Mouse (Mus musculus) heart, embryonic 16.5 days (tissue): ENCODE data around the gene Olfr1426. TPM values are rescaled to one million over a fixed set of nuclear protein-coding genes. Genes with fewer than 3 reads are reported as not detected.
"Not testable (repeated sequence)": the region's sequence is repeated elsewhere in the genome, so short reads cannot be mapped to it uniquely, and the experiment has no call there.

Experiments
- ATAC-seq: fragments of 200-750 bp; cut with Nextera tagmentation; replicated peaks from 2 replicates; pipeline ENCODE4 v1.8.0; 2017; ENCODE audit warnings: moderate number of reproducible peaks; ENCODE audit not compliant: insufficient read depth, low FRiP score; ENCODE audit errors: extremely low read depth
- H3K27ac ChIP-seq: fragments of 300-500 bp; sonication (generic); 2 replicates; pipeline ENCODE4 v1.5.1; 2014; ENCODE audit warnings: mild to moderate bottlenecking, low read length, control low read depth, moderate library complexity
- H3K27me3 ChIP-seq: fragments of 300-500 bp; sonication (generic); 2 replicates; pipeline ENCODE4 v1.6.1; 2014; ENCODE audit warnings: low read length, mixed read lengths; ENCODE audit not compliant: control insufficient read depth, insufficient read depth
- H3K36me3 ChIP-seq: fragments of 300-500 bp; sonication (generic); 2 replicates; pipeline ENCODE4 v1.6.1; 2014; ENCODE audit not compliant: control insufficient read depth, insufficient read depth
- H3K4me1 ChIP-seq: fragments of 300-500 bp; sonication (generic); 2 replicates; pipeline ENCODE4 v1.6.1; 2014; ENCODE audit warnings: low read length, mixed read lengths; ENCODE audit not compliant: control insufficient read depth, insufficient read depth
- H3K4me2 ChIP-seq: fragments of 300-500 bp; sonication (generic); 2 replicates; pipeline ENCODE4 v1.6.1; 2014; ENCODE audit warnings: low read depth, mild to moderate bottlenecking, control low read depth, low read length
- H3K4me3 ChIP-seq: fragments of 300-500 bp; sonication (generic); 2 replicates; pipeline ENCODE4 v1.5.1; 2014; ENCODE audit warnings: mild to moderate bottlenecking, control low read depth, low read length
- H3K9ac ChIP-seq: fragments of 300-500 bp; sonication (generic); 2 replicates; pipeline ENCODE4 v1.6.1; 2014; ENCODE audit warnings: low read length, control low read depth
- H3K9me3 ChIP-seq: fragments of 300-500 bp; sonication (generic); replicated peaks from 2 replicates; pipeline ENCODE4 v1.6.1; 2016; ENCODE audit warnings: low read length; ENCODE audit not compliant: control insufficient read depth
- WGBS: fragments of 180-500 bp; shearing (Covaris S2); extraction: QIAGEN DNeasy Blood & Tissue Kit; methylation state at CpG from one replicate; pipeline ENCODE4 v1.1.7; 2014; 5-methylcytosine and 5-hydroxymethylcytosine counted together
- polyA plus RNA-seq: library from polyadenylated mRNA; unstranded; fragments of >200 nt; fragmentation: Nextera tagmentation; extraction: Ambion mirVana; gene quantifications from 2 replicates; pipeline ENCODE4 v1.2.1, GENCODE M21; 2015

The Olfr1426 gene
- polyA plus RNA-seq, 1 experiment from 2014 or later = not detected

DNA sequence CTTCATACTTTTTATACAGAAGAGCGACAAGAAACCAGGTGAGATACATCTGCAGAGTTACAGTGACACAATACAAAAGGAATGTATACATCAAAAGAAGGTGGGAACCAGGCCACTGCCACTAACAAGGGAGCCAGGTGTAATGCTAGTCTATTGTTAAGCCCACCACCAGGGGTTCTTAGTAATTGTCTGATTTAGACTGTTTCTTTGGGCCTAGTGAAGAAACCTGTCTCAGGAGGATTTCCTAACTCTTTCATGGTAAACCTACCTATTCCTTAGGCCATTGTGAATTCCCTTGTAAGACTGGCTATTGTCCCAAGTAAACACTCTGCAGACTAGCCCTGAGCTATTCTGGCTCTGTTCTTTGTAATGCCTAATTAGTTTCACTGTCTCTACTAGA, 22.3 kb downstream of the Olfr1426 start:
- WGBS = 72% methylated on average over 1 of the region's 1 CpGs
- H3K27ac ChIP-seq, ATAC-seq: not testable (repeated sequence)

DNA sequence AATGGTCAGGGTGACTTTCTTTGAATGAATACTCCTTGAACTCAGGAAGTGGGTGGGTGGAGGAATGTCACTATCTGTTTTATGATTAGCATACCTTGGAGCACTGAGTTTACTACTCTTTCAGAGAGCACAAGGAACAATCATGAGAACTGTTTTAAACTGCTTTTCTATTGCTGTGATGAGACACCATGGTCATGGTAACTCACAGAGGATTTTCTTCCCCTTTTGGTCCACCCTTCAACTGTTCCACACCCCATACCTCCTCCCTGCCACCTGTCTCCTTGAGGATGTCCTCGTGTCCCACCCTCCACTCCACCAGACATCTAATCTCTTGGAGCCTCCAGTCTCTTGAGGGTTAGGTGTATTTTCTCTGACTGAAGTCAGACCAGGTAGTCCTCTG, 24.0 kb downstream of the Olfr1426 start:
- not testable (repeated sequence) for ATAC-seq, H3K36me3 ChIP-seq, H3K4me3 ChIP-seq, H3K4me2 ChIP-seq, H3K9me3 ChIP-seq, H3K4me1 ChIP-seq, H3K9ac ChIP-seq, H3K27me3 ChIP-seq, H3K27ac ChIP-seq
- 52% methylated on average over 1 of the region's 1 CpGs for WGBS

More for the DNA sequence above, 22.3 kb downstream of the Olfr1426 start:
- H3K4me3 ChIP-seq, H3K27me3 ChIP-seq, H3K36me3 ChIP-seq, H3K9ac ChIP-seq, H3K4me2 ChIP-seq, H3K9me3 ChIP-seq, H3K4me1 ChIP-seq: not testable (repeated sequence)

DNA sequence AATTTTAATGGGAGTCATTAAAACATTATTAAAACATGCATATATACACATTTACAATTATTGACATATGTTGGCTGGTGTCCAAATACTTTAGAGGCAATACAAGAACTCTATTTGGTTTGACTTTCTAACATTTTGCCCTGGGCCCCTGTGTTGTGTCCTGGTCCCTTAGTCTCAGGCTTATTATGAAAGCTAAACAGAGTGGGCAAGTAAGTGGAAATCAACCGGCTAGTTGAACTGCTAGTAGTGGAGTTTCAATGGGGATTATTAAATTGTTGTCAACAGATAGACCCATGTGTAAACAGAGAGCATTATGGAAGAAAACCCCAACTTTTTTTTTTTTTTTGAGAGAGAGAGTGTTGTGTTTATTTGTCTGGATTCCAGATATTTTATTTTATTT, 29.2 kb downstream of the Olfr1426 start, which contains the start of gene Olfr1424:
Olfr1424 (minus strand) TSS at position 101 of the 400 bp plus-strand sequence.
- H3K4me1 ChIP-seq, H3K27me3 ChIP-seq, H3K27ac ChIP-seq, H3K4me3 ChIP-seq, H3K9me3 ChIP-seq, H3K36me3 ChIP-seq, H3K9ac ChIP-seq, ATAC-seq, H3K4me2 ChIP-seq: not testable (repeated sequence)
- 88% methylated on average over 1 of the region's 1 CpGs for WGBS

DNA sequence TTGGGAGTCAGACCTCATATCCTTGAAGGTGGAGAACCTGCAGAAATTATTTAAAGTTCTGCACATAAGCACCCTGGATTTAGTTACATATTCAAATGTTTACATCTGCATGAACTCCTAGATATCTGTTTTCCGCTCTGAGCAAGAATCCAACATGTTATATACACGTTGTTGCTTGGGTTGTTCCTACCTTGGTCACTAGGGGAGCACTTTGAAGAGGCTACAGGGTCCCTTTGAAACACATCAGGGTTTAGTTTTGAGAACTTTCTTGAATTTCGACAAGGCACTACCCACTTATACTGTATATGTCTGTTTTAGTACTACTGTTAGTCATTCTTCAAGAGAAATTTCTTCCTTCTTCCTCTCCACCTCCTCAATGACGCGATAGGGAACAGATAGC, 48.6 kb downstream of the Olfr1426 start:
- no peak overlapping the region for H3K9ac ChIP-seq
- no peak overlapping the region for H3K27ac ChIP-seq
- no peaks in the 10 kb centered on the region for H3K4me1 ChIP-seq
- H3K4me3 ChIP-seq = no peak overlapping the region
- 83% methylated on average over 5 of the region's 5 CpGs for WGBS
- ATAC-seq = no peak
- no peaks in the 10 kb centered on the region for H3K9me3 ChIP-seq
- no peak overlapping the region for H3K4me2 ChIP-seq
- H3K36me3 ChIP-seq = no peaks in the 10 kb centered on the region
- H3K27me3 ChIP-seq = no peaks in the 10 kb centered on the region

DNA sequence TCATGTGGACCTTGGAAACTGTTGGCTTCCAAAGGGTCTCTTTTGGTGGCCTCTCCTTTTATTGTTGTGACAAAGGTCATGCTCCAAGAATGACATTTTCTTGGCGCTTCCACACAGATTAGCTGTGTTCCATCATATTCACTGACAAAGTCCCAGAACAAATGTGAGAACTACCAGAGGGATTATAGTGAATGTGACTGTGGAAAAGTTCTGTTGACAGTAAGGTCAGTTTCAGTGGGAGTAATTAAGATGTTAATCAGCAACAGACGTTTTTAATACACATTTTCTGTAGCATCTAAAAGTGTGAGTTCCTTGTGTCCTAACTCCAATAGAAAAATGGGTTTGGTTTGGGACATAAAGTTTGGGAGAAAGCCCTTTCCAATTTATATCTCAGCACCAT, 50.6 kb downstream of the Olfr1426 start, which contains the start of gene Olfr1423:
Olfr1423 (minus strand) TSS at position 101 of the 400 bp plus-strand sequence.
- no peak within 1 kb of the TSS for H3K27ac ChIP-seq
- no peak within 1 kb of the TSS for H3K9ac ChIP-seq
- H3K36me3 ChIP-seq = no peaks in the 10 kb centered on the region
- H3K27me3 ChIP-seq = no peaks in the 10 kb centered on the region
- WGBS = 46% methylated on average over 2 of the region's 2 CpGs
- H3K9me3 ChIP-seq = no peaks in the 10 kb centered on the region
- ATAC-seq = no peak
- no peaks in the 10 kb centered on the region for H3K4me1 ChIP-seq
- no peak within 1 kb of the TSS for H3K4me3 ChIP-seq
- no peak within 1 kb of the TSS for H3K4me2 ChIP-seq

DNA sequence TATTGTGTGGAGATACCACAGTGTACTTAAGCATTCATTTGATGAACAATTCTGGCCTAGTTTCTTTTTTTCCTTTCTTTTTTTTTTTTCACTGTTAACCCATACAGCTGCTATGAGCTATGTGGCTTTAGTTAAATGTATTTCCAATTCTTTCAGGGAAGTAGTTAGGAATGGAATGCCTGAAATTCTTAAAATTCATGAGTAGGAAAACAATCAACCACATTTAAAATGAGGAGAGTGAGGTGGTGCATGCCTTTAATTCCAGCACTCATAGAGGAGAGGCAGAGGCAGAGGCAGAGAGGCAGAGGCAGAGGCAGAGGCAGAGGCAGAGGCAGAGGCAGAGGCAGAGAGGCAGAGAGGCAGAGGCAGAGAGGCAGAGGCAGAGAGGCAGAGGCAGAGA, 54.1 kb downstream of the Olfr1426 start:
- no peak for ATAC-seq
- H3K4me3 ChIP-seq = no peak overlapping the region
- H3K27me3 ChIP-seq = no peaks in the 10 kb centered on the region
- no peaks in the 10 kb centered on the region for H3K9me3 ChIP-seq
- no peak overlapping the region for H3K9ac ChIP-seq
- H3K4me1 ChIP-seq = no peaks in the 10 kb centered on the region
- H3K36me3 ChIP-seq = no peaks in the 10 kb centered on the region
- H3K4me2 ChIP-seq = no peak overlapping the region
- no peak overlapping the region for H3K27ac ChIP-seq

Other genes with a start within 250 kb of the Olfr1426 start
- gene Olfr1418, start 230.9 kb downstream of the Olfr1426 start, polyA plus RNA-seq = not detected in 2 replicates
- not detected in 2 replicates for gene Olfr1419, start 216.9 kb downstream of the Olfr1426 start, polyA plus RNA-seq
- 0.12 TPM in 1 of 2 replicates, not detected in the other for gene Olfr1420, start 205.4 kb downstream of the Olfr1426 start, polyA plus RNA-seq
- 19.1 and 21.0 TPM in 2 replicates for gene Patl1, start 179.6 kb downstream of the Olfr1426 start, polyA plus RNA-seq
- gene Osbp, start 126.1 kb downstream of the Olfr1426 start, polyA plus RNA-seq = 4.4 TPM in 2 replicates
- not detected in 2 replicates for gene Olfr1423, start 50.7 kb downstream of the Olfr1426 start, polyA plus RNA-seq
- not detected in 2 replicates for gene Olfr1424, start 29.3 kb downstream of the Olfr1426 start, polyA plus RNA-seq
- gene Olfr1425, start 14.3 kb downstream of the Olfr1426 start, polyA plus RNA-seq = not detected in 2 replicates
- not detected in 2 replicates for gene Olfr1427, start 11.3 kb upstream of the Olfr1426 start, polyA plus RNA-seq
- gene Olfr1428, start 23.9 kb upstream of the Olfr1426 start, polyA plus RNA-seq = not detected in 2 replicates
- gene Olfr76, start 31.2 kb upstream of the Olfr1426 start, polyA plus RNA-seq = not detected in 2 replicates
- not detected in 2 replicates for gene Olfr1555-ps1, start 78.1 kb upstream of the Olfr1426 start, polyA plus RNA-seq
- gene Olfr1431, start 108.6 kb upstream of the Olfr1426 start, polyA plus RNA-seq = not detected in 2 replicates
- not detected in 2 replicates for gene Olfr1432, start 140.6 kb upstream of the Olfr1426 start, polyA plus RNA-seq
- not detected in 2 replicates for gene Olfr262, start 149.6 kb upstream of the Olfr1426 start, polyA plus RNA-seq
- gene Olfr235, start 169.0 kb upstream of the Olfr1426 start, polyA plus RNA-seq = not detected in 2 replicates
- gene Olfr1434, start 187.8 kb upstream of the Olfr1426 start, polyA plus RNA-seq = not detected in 2 replicates
- gene Olfr1436, start 207.1 kb upstream of the Olfr1426 start, polyA plus RNA-seq = not detected in 2 replicates
- not detected in 2 replicates for gene Olfr1437, start 233.1 kb upstream of the Olfr1426 start, polyA plus RNA-seq
- gene Olfr1438-ps1, start 243.9 kb upstream of the Olfr1426 start, polyA plus RNA-seq = not detected in 2 replicates